ENCODE assay signal across 13 mouse cellular contexts in genomic region chr19:32643642-32644041, GRCm38 (mm10).
"Had no signal": no experiment of that assay in that cellular context is flagged by ENCODE, and none has a peak within 500 bp of the region (broad histone marks: within the 10 kb centered on the region; RNA-seq: fewer than 3 reads in every experiment).

No protein-coding gene starts in this region.

- H3K27me3 ChIP-seq: liver, embryonic 13.5 days; lung, embryonic 15.5 days; midbrain, embryonic 13.5 days had no signal

- H3K36me3 ChIP-seq: limb, embryonic 10.5 days; lung, embryonic 15.5 days; midbrain, embryonic 13.5 days had no signal

- H3K4me2 ChIP-seq: liver, embryonic 13.5 days; lung, embryonic 15.5 days; midbrain, embryonic 13.5 days had no signal

- DNase-seq: kidney, adult 11 months; kidney, postnatal 25 days; liver, embryonic 13.5 days; liver, postnatal 0 days; lung, postnatal 14 days; right cerebral cortex, postnatal 14 days; thymus, adult 18-20 months; thymus, postnatal 14 days had no signal

- H3K27ac ChIP-seq: limb, embryonic 10.5 days; liver, embryonic 13.5 days; lung, embryonic 15.5 days; macrophage; midbrain, embryonic 13.5 days had no signal

- H3K4me1 ChIP-seq: limb, embryonic 10.5 days; lung, embryonic 15.5 days; megakaryocyte, embryonic 14.5 days had no signal

- H3K4me3 ChIP-seq: limb, embryonic 10.5 days; liver, embryonic 13.5 days; lung, embryonic 15.5 days; megakaryocyte, embryonic 14.5 days; midbrain, embryonic 13.5 days had no signal

- ATAC-seq: liver, postnatal 0 days; midbrain, embryonic 13.5 days had no signal

- H3K9me3 ChIP-seq: limb, embryonic 10.5 days; lung, embryonic 15.5 days had no signal

- H3K9ac ChIP-seq: liver, embryonic 13.5 days; liver, postnatal 0 days; lung, embryonic 15.5 days; midbrain, embryonic 13.5 days had no signal
